Mouse (Mus musculus) right cerebral cortex, postnatal 14 days (tissue): ENCODE measurements around the gene Gda.
A peak's percentile ranks its signal among the peaks of the same experiment; 100 is the strongest.

Experiments
- DNase-seq: peaks from one replicate; pipeline ENCODE4 v3.0.0; 2022

Gene Gda

GRCm38 (mm10) chr19:21473345-21473744 is at the start of gene Gda:
TSS of gene Gda (minus strand) at chr19:21473445.
- DNase-seq: no peak

- no peak for DNase-seq
Observed at GRCm38 (mm10) chr19:21520280-21520679, 47.0 kb upstream of the Gda start.

- DNase-seq: peak; percentile 38
Observed at GRCm38 (mm10) chr19:21510116-21510515, 36.9 kb upstream of the Gda start.

DNA sequence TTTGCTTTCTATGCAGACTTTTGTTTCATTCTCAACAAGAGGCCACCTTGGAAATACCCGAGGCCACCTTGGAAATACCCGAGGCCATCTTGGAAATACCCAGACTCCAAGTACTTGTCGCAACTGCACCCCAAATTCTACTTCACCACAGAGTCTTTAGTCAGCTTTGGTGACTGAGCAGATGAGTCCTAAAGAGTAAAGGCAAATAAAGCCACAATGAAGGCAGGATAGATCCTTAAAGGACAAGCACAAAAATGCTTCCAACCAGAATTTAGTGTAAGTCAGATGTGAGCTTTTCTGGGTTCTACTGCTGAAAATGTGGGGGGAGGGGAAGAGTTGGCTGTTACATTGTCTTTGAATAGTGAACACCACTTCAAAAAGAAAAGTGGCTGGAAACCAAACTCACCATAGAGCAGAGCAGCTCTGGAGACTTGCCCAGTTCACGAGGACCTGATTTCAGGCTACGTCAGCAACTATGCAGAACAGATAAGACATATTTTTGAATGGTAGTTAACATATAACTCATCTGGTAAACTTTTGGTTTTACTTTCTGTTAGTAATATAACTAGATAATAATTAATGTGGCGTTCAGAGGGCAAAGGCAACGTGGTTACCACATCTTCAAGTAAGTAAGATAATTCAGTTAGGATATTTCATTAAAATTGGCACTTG is 34.5 kb upstream of the Gda start:
- no peak for DNase-seq

DNA sequence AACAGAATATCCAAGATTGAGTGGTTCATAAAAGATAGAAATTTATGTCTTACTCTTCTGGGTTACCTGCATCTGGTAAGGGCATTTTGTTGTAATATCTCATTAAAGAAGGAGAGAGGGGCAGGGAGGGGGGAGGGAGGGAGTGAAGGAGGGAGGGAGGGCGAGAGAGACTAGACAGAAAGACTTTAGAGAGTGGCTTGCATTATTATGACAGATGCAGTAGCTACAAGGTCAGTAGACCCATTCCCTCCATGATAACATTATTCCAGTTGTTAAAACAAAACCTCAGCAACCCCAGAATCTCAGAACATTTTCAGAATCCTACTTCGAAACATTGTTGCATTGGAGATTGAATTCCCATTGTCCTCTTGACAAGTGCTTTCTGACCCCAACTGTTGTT is 33.9 kb upstream of the Gda start:
- DNase-seq: no peak

DNA sequence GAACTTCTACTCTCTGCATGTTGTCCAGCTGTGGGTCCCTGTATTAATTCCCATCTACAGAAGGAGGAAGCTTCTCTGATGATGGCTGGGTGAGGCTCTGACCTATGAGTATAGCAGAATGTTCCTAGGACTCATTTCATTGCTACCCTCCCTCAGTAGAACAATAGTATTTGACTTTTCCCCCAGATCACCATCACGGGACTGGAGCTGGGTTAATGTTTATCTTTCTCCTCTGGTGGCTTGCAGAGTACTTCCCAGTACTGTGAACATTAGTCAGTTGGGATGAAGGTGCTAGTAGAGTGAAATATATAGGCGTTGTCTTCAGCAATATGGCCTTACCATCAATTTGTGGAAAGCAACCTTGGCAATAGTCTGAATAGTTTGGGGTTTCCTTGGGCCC is 31.5 kb upstream of the Gda start:
- no peak for DNase-seq

GRCm38 (mm10) chr19:21499394-21499983 is 26.2 kb upstream of the Gda start:
- DNase-seq: no peak

- DNase-seq: no peak
Observed at GRCm38 (mm10) chr19:21495817-21496216, 22.6 kb upstream of the Gda start.

DNA sequence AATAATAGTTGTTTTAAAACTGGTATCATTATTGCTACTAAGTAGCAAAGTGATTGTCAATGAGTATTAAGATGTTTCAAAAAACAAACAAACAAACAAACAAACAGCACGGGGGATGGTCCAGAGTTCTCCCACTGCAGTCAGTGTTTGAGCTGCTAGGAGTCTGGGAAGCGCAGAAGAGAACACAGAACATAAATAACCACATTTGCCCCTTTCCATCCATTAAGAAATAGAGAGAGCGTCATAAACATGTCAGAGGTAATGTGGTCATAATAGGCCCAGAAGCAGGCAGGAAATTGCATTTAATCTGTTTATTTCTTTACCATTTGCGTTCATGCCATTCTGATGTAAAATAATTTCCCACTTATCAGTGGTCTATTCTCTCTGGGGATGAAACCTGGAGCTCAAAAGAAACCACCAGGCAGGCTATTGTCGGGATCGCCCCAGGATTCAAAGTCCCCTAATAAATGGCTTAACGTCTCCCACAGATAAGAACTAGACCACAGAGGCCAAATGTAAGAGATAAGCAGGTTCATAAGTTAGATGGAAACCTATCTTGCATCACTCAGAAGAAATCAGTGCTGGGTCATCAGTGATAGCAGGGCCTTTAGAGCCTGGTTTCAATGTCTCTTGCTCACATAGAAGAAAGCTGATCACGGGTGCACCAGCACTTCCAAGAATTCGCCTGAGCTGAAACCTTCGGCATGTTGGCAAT is 20.7 kb upstream of the Gda start:
- DNase-seq: no peak

- DNase-seq: no peak
Observed at GRCm38 (mm10) chr19:21491391-21491790, 18.1 kb upstream of the Gda start.

- no peak for DNase-seq
Observed at GRCm38 (mm10) chr19:21487124-21487944, 14.1 kb upstream of the Gda start.

GRCm38 (mm10) chr19:21482096-21482495 is 8.9 kb upstream of the Gda start:
- no peak for DNase-seq

DNA sequence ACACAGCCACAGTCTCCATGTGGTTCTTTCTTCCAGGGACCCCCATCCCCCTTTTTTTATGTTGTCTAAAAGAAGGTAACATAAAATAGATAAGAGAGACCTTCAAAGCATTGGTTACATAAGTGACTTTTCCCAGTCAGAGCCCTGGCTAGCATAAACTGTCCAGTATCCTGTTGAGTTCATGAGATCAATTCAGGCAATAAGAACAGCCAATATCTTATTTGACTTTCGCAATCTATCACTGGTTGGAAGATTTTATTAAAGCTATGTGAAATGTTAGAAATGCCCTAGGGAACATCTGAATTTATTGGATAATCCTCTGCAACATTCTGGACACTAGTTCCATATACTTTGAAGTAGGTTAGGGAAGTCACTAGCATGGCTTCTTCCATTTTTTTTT is 7.8 kb upstream of the Gda start:
- no peak for DNase-seq

GRCm38 (mm10) chr19:21480053-21480419 is 6.8 kb upstream of the Gda start:
- DNase-seq: no peak

DNA sequence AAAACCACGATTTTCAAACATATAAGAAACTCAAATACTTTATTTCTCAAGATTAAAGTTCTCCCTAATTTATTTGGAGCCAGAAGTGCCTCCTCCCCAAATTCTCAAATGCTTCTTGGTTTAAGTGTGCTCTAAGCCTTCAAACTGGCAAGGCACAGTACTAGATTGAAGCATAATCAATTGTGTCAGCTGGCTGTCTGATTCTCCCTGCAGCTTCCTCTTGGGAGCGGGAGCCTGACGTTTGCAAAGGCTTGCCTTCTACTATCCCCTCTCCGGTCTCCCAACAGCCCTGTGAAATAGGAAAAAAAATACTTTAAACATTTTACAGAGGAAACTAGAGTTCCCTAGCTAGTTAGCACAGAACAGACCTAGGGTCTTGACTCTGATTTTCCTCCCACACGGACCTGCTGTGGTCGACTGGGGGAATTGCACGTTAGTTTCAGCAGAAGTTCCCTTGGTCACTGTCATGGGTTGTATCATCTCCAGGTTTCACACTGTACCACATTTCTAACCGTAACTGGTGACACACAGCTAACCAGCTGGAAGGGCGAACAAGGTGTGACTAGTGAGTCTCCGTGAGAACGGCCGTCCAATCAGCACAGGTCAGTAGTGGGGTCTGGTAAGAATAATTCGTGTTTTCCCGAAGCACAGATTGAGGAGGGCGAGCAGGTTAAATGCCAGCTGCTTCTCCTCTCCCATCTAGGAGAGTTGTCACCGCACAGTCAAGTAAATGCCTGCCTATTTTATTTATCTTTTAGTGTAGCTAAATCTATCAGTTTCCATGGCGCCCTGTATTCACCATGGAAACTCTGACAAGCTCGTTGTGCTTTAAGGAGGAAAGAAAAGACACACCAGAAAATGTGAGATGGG is 6.2 kb upstream of the Gda start:
- DNase-seq: no peak

DNA sequence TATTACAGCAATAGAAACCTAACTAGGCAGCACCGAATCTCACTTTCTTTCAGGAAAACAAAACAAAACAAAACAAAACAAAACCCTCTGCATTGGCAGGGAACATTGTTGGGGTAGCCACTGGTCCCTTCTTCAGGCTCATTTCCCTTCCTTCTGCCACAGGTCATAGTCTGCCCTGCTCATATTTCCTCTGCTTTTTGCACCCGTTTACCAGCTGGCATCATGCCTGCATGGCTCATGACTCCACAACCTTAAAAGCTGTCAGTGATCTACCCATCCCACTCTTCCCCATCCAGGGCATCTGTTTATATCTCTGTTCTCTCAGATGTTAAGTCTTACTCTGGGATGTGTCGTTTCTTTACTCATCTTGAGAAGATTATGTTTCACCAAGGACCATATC is 5.3 kb upstream of the Gda start:
- DNase-seq: no peak

GRCm38 (mm10) chr19:21477780-21478179 is 4.5 kb upstream of the Gda start:
- DNase-seq: no peak

DNA sequence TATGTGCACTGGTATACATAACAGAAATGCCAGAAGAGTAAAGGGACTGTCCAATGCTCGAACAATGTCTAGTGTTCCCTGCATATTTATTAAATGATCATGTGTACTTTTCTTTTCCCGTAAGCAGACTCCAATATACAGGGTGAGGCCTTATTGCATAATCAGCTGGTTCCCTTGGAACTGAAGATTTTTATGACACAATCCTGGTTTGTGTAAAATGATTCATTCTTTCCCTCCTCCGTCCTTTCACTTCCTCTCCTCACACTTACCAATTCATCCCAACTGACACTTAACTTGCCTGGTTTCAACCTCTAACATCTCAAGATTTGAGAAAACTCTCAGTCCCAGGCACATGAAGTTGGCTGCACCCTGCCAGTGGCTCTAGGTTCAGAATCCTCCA is 3.5 kb upstream of the Gda start:
- no peak for DNase-seq

- peak; percentile 83 for DNase-seq
Observed at GRCm38 (mm10) chr19:21472121-21472780, 994 bp downstream of the Gda start.

- DNase-seq: no peak
Observed at GRCm38 (mm10) chr19:21461221-21461960, 11.9 kb downstream of the Gda start.

GRCm38 (mm10) chr19:21457461-21457860 is 15.8 kb downstream of the Gda start:
- DNase-seq: no peak
